Mouse (Mus musculus) forebrain, embryonic 13.5 days (tissue): Measurements from ENCODE around the gene Atp8a2. TPM values are rescaled to one million over a fixed set of nuclear protein-coding genes. Genes with fewer than 3 reads are reported as not detected.
A peak's percentile ranks its signal among the peaks of the same experiment; 100 is the strongest.

ENCODE experiments used
- ATAC-seq: fragments of 200-750 bp; cut with Nextera tagmentation; 2 replicates; pipeline ENCODE4 v1.8.0; 2017
- H3K27ac ChIP-seq: fragments of 300-500 bp; sonication (generic); 2 replicates; pipeline ENCODE4 v1.5.1; 2015; ENCODE audit warnings: inconsistent platforms, mild to moderate bottlenecking, moderate library complexity
- H3K27me3 ChIP-seq: fragments of 300-500 bp; sonication (generic); 2 replicates; pipeline ENCODE4 v1.6.1; 2015; ENCODE audit warnings: mild to moderate bottlenecking, inconsistent platforms
- H3K36me3 ChIP-seq: fragments of 300-500 bp; sonication (generic); 2 replicates; pipeline ENCODE4 v1.6.1; 2015; ENCODE audit warnings: mild to moderate bottlenecking, inconsistent platforms; ENCODE audit not compliant: poor library complexity, severe bottlenecking
- H3K4me1 ChIP-seq: fragments of 300-500 bp; sonication (generic); 2 replicates; pipeline ENCODE4 v1.6.1; 2015; ENCODE audit warnings: inconsistent platforms
- H3K4me2 ChIP-seq: fragments of 300-500 bp; sonication (generic); 2 replicates; pipeline ENCODE4 v1.6.1; 2015; ENCODE audit warnings: inconsistent platforms, mild to moderate bottlenecking, moderate library complexity
- H3K4me3 ChIP-seq: fragments of 300-500 bp; sonication (generic); 2 replicates; pipeline ENCODE4 v1.5.1; 2015; ENCODE audit warnings: mild to moderate bottlenecking, inconsistent platforms
- H3K9ac ChIP-seq: fragments of 300-500 bp; sonication (generic); 2 replicates; pipeline ENCODE4 v1.6.1; 2015; ENCODE audit warnings: mild to moderate bottlenecking, inconsistent platforms
- H3K9me3 ChIP-seq: fragments of 300-500 bp; sonication (generic); replicated peaks from 2 replicates; pipeline ENCODE4 v1.6.1; 2016; ENCODE audit warnings: inconsistent platforms
- WGBS: fragments of 180-500 bp; shearing (Covaris S2); methylation state at CpG from one replicate; pipeline ENCODE4 v1.1.7; 2015; 5-methylcytosine and 5-hydroxymethylcytosine counted together
- polyA plus RNA-seq: library from polyadenylated mRNA; unstranded; fragments of >200 nt; fragmentation: Nextera tagmentation; extraction: Ambion mirVana; gene quantifications from 2 replicates; pipeline ENCODE4 v1.2.1, GENCODE M21; 2015

The Atp8a2 gene
- polyA plus RNA-seq, 1 experiment from 2014 or later, result 16.9 TPM

- Histone ChIP-seq H3K4me1 (no peaks in the 10 kb centered on the region), H3K27ac (no peak overlapping the region), H3K27me3 (peaks cover 10% of the 10 kb centered on the region; the same call in 1 of the 2 replicates), H3K9me3 (no peaks in the 10 kb centered on the region), H3K36me3 (no peaks in the 10 kb centered on the region), H3K4me2 (no peak overlapping the region), H3K9ac (no peak overlapping the region), H3K4me3 (no peak overlapping the region)
- WGBS, result 51% methylated on average over 2 of the region's 2 CpGs
- ATAC-seq, result no peak
Measured at GRCm38 (mm10) chr14:59978007-59978406, 219.0 kb downstream of the Atp8a2 start.

GRCm38 (mm10) chr14:59971221-59971730, 225.7 kb downstream of the Atp8a2 start:
- H3K27me3 ChIP-seq, result peaks cover 35% of the 10 kb centered on the region
- H3K27ac ChIP-seq, result peak overlapping the region; percentile 55; the same call in 1 of the 2 replicates
- H3K9me3 ChIP-seq, result no peaks in the 10 kb centered on the region
- H3K4me2 ChIP-seq, result no peak overlapping the region
- no peak overlapping the region for H3K4me3 ChIP-seq
- no peak for ATAC-seq
- no peaks in the 10 kb centered on the region for H3K36me3 ChIP-seq
- no peak overlapping the region for H3K9ac ChIP-seq
- WGBS, result 32% methylated on average over 5 of the region's 5 CpGs
- H3K4me1 ChIP-seq, result peaks cover 36% of the 10 kb centered on the region

- H3K4me1 ChIP-seq, result peaks cover 36% of the 10 kb centered on the region
- no peak overlapping the region for H3K9ac ChIP-seq
- peaks cover 41% of the 10 kb centered on the region for H3K27me3 ChIP-seq
- WGBS, result 2% methylated on average over 7 of the region's 7 CpGs
- H3K4me3 ChIP-seq, result no peak overlapping the region
- no peaks in the 10 kb centered on the region for H3K36me3 ChIP-seq
- H3K4me2 ChIP-seq, result peak overlapping the region; percentile 11
- ATAC-seq, result peak; percentile 95
- H3K27ac ChIP-seq, result peak overlapping the region; percentile 55
- H3K9me3 ChIP-seq, result no peaks in the 10 kb centered on the region
Measured at GRCm38 (mm10) chr14:59969485-59970134, 227.4 kb downstream of the Atp8a2 start.

- Histone ChIP-seq H3K4me3 (no peak overlapping the region), H3K27ac (no peak overlapping the region), H3K9me3 (no peaks in the 10 kb centered on the region), H3K36me3 (no peaks in the 10 kb centered on the region), H3K4me2 (no peak overlapping the region), H3K27me3 (peaks cover 30% of the 10 kb centered on the region), H3K9ac (no peak overlapping the region), H3K4me1 (peaks cover 36% of the 10 kb centered on the region)
- 81% methylated on average over 8 of the region's 8 CpGs for WGBS
- no peak for ATAC-seq
Measured at GRCm38 (mm10) chr14:59967847-59968550, 229.0 kb downstream of the Atp8a2 start.

- ATAC-seq, result no peak
- no peak overlapping the region for H3K27ac ChIP-seq
- peaks cover 24% of the 10 kb centered on the region for H3K27me3 ChIP-seq
- H3K36me3 ChIP-seq, result no peaks in the 10 kb centered on the region
- 72% methylated on average over 4 of the region's 4 CpGs for WGBS
- H3K9me3 ChIP-seq, result no peaks in the 10 kb centered on the region
- no peak overlapping the region for H3K4me3 ChIP-seq
- H3K4me2 ChIP-seq, result no peak overlapping the region
- H3K4me1 ChIP-seq, result peaks cover 36% of the 10 kb centered on the region
- H3K9ac ChIP-seq, result no peak overlapping the region
Measured at GRCm38 (mm10) chr14:59966981-59967380, 230.0 kb downstream of the Atp8a2 start.

GRCm38 (mm10) chr14:59964569-59964968, 232.4 kb downstream of the Atp8a2 start:
- Histone ChIP-seq H3K36me3 (no peaks in the 10 kb centered on the region), H3K4me1 (peaks cover 41% of the 10 kb centered on the region), H3K9me3 (no peaks in the 10 kb centered on the region), H3K4me3 (no peak overlapping the region), H3K9ac (no peak overlapping the region), H3K27ac (no peak overlapping the region), H3K27me3 (peaks cover 21% of the 10 kb centered on the region), H3K4me2 (no peak overlapping the region)
- ATAC-seq, result no peak
- 88% methylated on average over 5 of the region's 5 CpGs for WGBS

- no peak for ATAC-seq
- H3K27ac ChIP-seq, result peak overlapping the region; percentile 57
- 0 out of 2 replicates have a peak, but pooled peaks cover 2% of the 10 kb centered on the region for H3K27me3 ChIP-seq
- no peaks in the 10 kb centered on the region for H3K36me3 ChIP-seq
- H3K4me2 ChIP-seq, result no peak overlapping the region
- no peak overlapping the region for H3K4me3 ChIP-seq
- H3K4me1 ChIP-seq, result peaks cover 28% of the 10 kb centered on the region
- no peak overlapping the region for H3K9ac ChIP-seq
- 27% methylated on average over 9 of the region's 9 CpGs for WGBS
- H3K9me3 ChIP-seq, result no peaks in the 10 kb centered on the region; the same call in 1 of the 2 replicates
Measured at GRCm38 (mm10) chr14:59960961-59961360, 236.0 kb downstream of the Atp8a2 start.

GRCm38 (mm10) chr14:59960214-59960890, 236.6 kb downstream of the Atp8a2 start:
- Histone ChIP-seq H3K9me3 (no peaks in the 10 kb centered on the region; the same call in 1 of the 2 replicates), H3K36me3 (no peaks in the 10 kb centered on the region), H3K4me3 (no peak overlapping the region), H3K4me1 (peaks cover 28% of the 10 kb centered on the region), H3K4me2 (no peak overlapping the region), H3K27me3 (no peaks in the 10 kb centered on the region), H3K27ac (peak overlapping the region; percentile 57), H3K9ac (no peak overlapping the region)
- 68% methylated on average over 9 of the region's 9 CpGs for WGBS
- peak; percentile 66 for ATAC-seq

GRCm38 (mm10) chr14:59959723-59960122, 237.3 kb downstream of the Atp8a2 start:
- 50% methylated on average over 8 of the region's 8 CpGs for WGBS

GRCm38 (mm10) chr14:59949983-59950382, 247.0 kb downstream of the Atp8a2 start:
- ATAC-seq, result peak; percentile 43; the same call in 1 of the 2 replicates
- no peak overlapping the region for H3K4me3 ChIP-seq
- no peaks in the 10 kb centered on the region; the same call in 1 of the 2 replicates for H3K27me3 ChIP-seq
- no peak overlapping the region for H3K27ac ChIP-seq
- H3K4me1 ChIP-seq, result peaks cover 8% of the 10 kb centered on the region; the same call in 1 of the 2 replicates
- no peaks in the 10 kb centered on the region; the same call in 1 of the 2 replicates for H3K9me3 ChIP-seq
- H3K4me2 ChIP-seq, result no peak overlapping the region
- H3K9ac ChIP-seq, result no peak overlapping the region
- no peaks in the 10 kb centered on the region for H3K36me3 ChIP-seq
- 12% methylated on average over 5 of the region's 5 CpGs for WGBS

More at GRCm38 (mm10) chr14:59959723-59960122, 237.3 kb downstream of the Atp8a2 start:
- Histone ChIP-seq H3K9me3 (no peaks in the 10 kb centered on the region; the same call in 1 of the 2 replicates), H3K27ac (no peak overlapping the region), H3K36me3 (no peaks in the 10 kb centered on the region), H3K27me3 (no peaks in the 10 kb centered on the region), H3K4me2 (no peak overlapping the region), H3K4me3 (no peak overlapping the region), H3K9ac (no peak overlapping the region), H3K4me1 (peaks cover 28% of the 10 kb centered on the region)
- ATAC-seq, result no peak

- Histone ChIP-seq H3K27ac (no peak overlapping the region), H3K4me1 (peaks cover 19% of the 10 kb centered on the region), H3K9me3 (no peaks in the 10 kb centered on the region), H3K36me3 (no peaks in the 10 kb centered on the region), H3K9ac (no peak overlapping the region), H3K4me3 (no peak overlapping the region), H3K27me3 (peaks cover 4% of the 10 kb centered on the region; the same call in 1 of the 2 replicates), H3K4me2 (no peak overlapping the region)
- WGBS, result 21% methylated on average over 7 of the region's 7 CpGs
- peak; percentile 92 for ATAC-seq
Measured at GRCm38 (mm10) chr14:59942864-59943611, 253.9 kb downstream of the Atp8a2 start.
